In the genomic region with DNA sequence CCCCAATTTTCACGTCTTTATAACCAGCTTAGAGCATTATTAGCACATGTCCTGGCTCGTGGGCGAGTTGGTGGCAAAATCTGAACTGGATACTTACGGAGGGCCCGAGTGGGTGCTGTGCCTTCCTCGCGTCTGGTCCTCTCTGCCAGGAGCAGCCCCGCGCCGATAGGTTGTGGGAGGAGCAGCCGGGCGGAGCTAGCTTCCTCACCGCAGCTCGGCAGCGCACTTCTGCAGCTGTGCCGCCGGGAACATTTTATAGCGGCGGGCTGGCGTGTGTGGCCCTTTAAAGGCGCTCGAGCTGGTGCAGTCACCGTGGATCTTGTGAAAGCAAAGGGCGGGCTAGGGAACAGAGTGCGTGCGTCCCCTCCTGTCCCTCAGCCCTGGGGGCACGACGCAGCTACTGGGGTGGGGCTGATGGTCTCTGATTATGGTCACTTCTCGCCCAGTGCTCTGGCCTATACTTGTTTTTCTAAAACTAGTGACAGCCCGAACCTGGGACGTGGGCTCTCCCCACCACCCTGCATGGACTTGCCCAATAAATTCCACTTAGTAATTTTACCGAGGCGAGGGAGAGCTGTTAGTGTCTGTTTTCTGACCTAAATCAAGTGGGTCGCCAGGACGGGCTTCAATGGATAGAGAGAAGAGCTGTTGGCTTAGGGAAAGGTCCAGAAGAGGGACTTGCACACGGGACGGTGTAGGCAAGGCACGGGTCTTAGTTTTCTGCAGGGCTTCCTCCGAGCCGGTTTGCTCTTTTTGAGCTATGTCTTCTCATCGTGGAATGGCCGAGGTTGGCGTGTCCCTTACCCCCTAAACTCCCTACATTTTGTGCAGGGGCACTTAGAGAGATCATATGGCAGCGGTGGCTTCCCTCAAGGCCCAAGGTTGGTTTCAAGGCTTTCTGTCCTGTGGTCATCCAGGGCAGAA, we compare ENCODE assay signal across 7 mouse cellular contexts. TPM values are rescaled to one million over a fixed set of nuclear protein-coding genes. Genes with fewer than 3 reads are reported as not detected.
DNase-seq lines count a peak whose midpoint lies in the region; ATAC-seq and TF ChIP-seq lines count a peak whose summit lies in the region.

A gene (minus strand): TSS at position 245 of the 924 bp plus-strand sequence.

- peak within 1 kb of the TSS; percentile 57 for H3K9ac ChIP-seq in intestine, embryonic 16.5 days (ENCODE audit: low read depth, low read length)
- H3K9ac ChIP-seq in midbrain, embryonic 11.5 days (ENCODE audit: low read length), result peak within 1 kb of the TSS; percentile 47

- WGBS in intestine, embryonic 16.5 days, result 20% methylated on average over 44 of the region's 44 CpGs
- 18% methylated on average over 44 of the region's 44 CpGs for WGBS in midbrain, embryonic 11.5 days
- WGBS in spleen, adult 2 months, result 24% methylated on average over 44 of the region's 44 CpGs

- intact Hi-C loops in left cerebral cortex, postnatal 4 days (cut with DNase I), result no loop called here

- H3K27ac ChIP-seq in intestine, embryonic 16.5 days (ENCODE audit: low read length), result no peak within 1 kb of the TSS
- no peak within 1 kb of the TSS; the same call in 1 of the 2 replicates for H3K27ac ChIP-seq in midbrain, embryonic 11.5 days (ENCODE audit: low read depth, low read length)
- H3K27ac ChIP-seq in spleen, adult 2 months (ENCODE audit: insufficient read depth, low read length), result no peak within 1 kb of the TSS

- H3K27me3 ChIP-seq in intestine, embryonic 16.5 days (replicated peaks; ENCODE audit: control insufficient read depth, insufficient read depth, low read length), result peaks cover 31% of the 10 kb centered on the region
- H3K27me3 ChIP-seq in midbrain, embryonic 11.5 days (ENCODE audit: control insufficient read depth, insufficient read depth, low read length), result peaks cover 30% of the 10 kb centered on the region
- H3K27me3 ChIP-seq in spleen, adult 2 months (ENCODE audit: control insufficient read depth, insufficient read depth, low read length), result peaks cover 6% of the 10 kb centered on the region; the same call in 1 of the 2 replicates

- no peak for TF ChIP-seq POLR2A in spleen, adult 2 months (IDR thresholded peaks at IDR 0.05; ENCODE audit: low read depth, low read length)

- no peaks in the 10 kb centered on the region for H3K9me3 ChIP-seq in intestine, embryonic 16.5 days (ENCODE audit: control insufficient read depth, low read length)
- H3K9me3 ChIP-seq in midbrain, embryonic 11.5 days (ENCODE audit: control insufficient read depth, low read length), result no peaks in the 10 kb centered on the region

- peaks cover 4% of the 10 kb centered on the region; the same call in 1 of the 2 replicates for H3K4me1 ChIP-seq in intestine, embryonic 16.5 days (ENCODE audit: control insufficient read depth, insufficient read depth, low read length)
- no peaks in the 10 kb centered on the region for H3K4me1 ChIP-seq in midbrain, embryonic 11.5 days (ENCODE audit: control insufficient read depth, insufficient read depth, low read length)
- H3K4me1 ChIP-seq in spleen, adult 2 months (ENCODE audit: control insufficient read depth, insufficient read depth, insufficient read length), result peaks cover 4% of the 10 kb centered on the region; the same call in 1 of the 2 replicates

- no peaks in the 10 kb centered on the region for H3K36me3 ChIP-seq in intestine, embryonic 16.5 days (ENCODE audit: control insufficient read depth, insufficient read depth, low read length)
- no peaks in the 10 kb centered on the region for H3K36me3 ChIP-seq in midbrain, embryonic 11.5 days (ENCODE audit: control insufficient read depth, insufficient read depth, low read length)
- H3K36me3 ChIP-seq in spleen, adult 2 months (ENCODE audit: control insufficient read depth, insufficient read depth, low read length), result no peaks in the 10 kb centered on the region

- H3K4me2 ChIP-seq in intestine, embryonic 16.5 days (ENCODE audit: low read depth, low read length), result peak within 1 kb of the TSS; percentile 90
- peak within 1 kb of the TSS; percentile 76 for H3K4me2 ChIP-seq in midbrain, embryonic 11.5 days

- peak within 1 kb of the TSS; percentile 58 for H3K4me3 ChIP-seq in intestine, embryonic 16.5 days (ENCODE audit: low read length)
- H3K4me3 ChIP-seq in midbrain, embryonic 11.5 days (ENCODE audit: low read depth, low read length), result peak within 1 kb of the TSS; percentile 42
- peak within 1 kb of the TSS; percentile 57 for H3K4me3 ChIP-seq in spleen, adult 2 months (ENCODE audit: extremely low read depth, insufficient read depth, insufficient read length)

- peak; percentile 71 for DNase-seq in adrenal gland, postnatal 10 days
- peak; percentile 84 for DNase-seq in embryo, embryonic 10.5 days (ENCODE audit: low spot score)
- peak; percentile 82 for DNase-seq in left cerebral cortex, postnatal 4 days
- DNase-seq in midbrain, embryonic 11.5 days (ENCODE audit: low spot score, missing footprints), result peak; percentile 95
- DNase-seq in spleen, adult 2 months (ENCODE audit: low read depth in 1 of 2, low spot score in 2 of 2), result peak in 1 of 2 experiments; percentile 26

- ATAC-seq in granulocyte monocyte progenitor cell, adult 5-6 weeks (replicated peaks; ENCODE audit: poor library complexity, severe bottlenecking), result peak; percentile 94
- peak; percentile 93 for ATAC-seq in intestine, embryonic 16.5 days
- ATAC-seq in midbrain, embryonic 11.5 days (ENCODE audit: low FRiP score), result peak; percentile 91

- TF ChIP-seq CTCF in spleen, adult 2 months (IDR thresholded peaks at IDR 0.05; ENCODE audit: extremely low read depth, insufficient read depth, insufficient read length, insufficient replicate concordance), result no peak

RNA-seq across cellular contexts. Expression of the gene that starts here (rescaled TPM):
- 1 to 10 TPM; 1.7 to 1.8 TPM for total RNA-seq in adrenal gland, postnatal 10 days (2021)
- not detected in 2 replicates for total RNA-seq in granulocyte monocyte progenitor cell, adult 5-6 weeks (2014; fragmentation: Nextera tagmentation)
- not detected in 2 replicates for total RNA-seq in granulocyte monocyte progenitor cell, adult 5-6 weeks (2017)
- 4.4 and 4.7 TPM in 2 replicates for polyA plus RNA-seq in intestine, embryonic 16.5 days (2015; fragmentation: Nextera tagmentation; extraction: Ambion mirVana)
- total RNA-seq in left cerebral cortex, postnatal 4 days (2021), result 1 to 10 TPM; 2.8 to 3.5 TPM
- 7.1 and 9.4 TPM in 2 replicates for polyA plus RNA-seq in midbrain, embryonic 11.5 days (2014; fragmentation: Nextera tagmentation; extraction: Ambion mirVana)
- polyA plus RNA-seq in spleen, adult 2 months (2012; rRNA removed), result 0.58 and 1.2 TPM in 2 replicates

Comparison
In these comparisons a context has a peak if more than half of its experiments do, and no peak if none do; other contexts are left out.
1. Peak in ATAC-seq in granulocyte monocyte progenitor cell, adult 5-6 weeks; RNA of the gene not detected or under 1 TPM.